ENCODE assay signal across 7 mouse cellular contexts in the genomic region with DNA sequence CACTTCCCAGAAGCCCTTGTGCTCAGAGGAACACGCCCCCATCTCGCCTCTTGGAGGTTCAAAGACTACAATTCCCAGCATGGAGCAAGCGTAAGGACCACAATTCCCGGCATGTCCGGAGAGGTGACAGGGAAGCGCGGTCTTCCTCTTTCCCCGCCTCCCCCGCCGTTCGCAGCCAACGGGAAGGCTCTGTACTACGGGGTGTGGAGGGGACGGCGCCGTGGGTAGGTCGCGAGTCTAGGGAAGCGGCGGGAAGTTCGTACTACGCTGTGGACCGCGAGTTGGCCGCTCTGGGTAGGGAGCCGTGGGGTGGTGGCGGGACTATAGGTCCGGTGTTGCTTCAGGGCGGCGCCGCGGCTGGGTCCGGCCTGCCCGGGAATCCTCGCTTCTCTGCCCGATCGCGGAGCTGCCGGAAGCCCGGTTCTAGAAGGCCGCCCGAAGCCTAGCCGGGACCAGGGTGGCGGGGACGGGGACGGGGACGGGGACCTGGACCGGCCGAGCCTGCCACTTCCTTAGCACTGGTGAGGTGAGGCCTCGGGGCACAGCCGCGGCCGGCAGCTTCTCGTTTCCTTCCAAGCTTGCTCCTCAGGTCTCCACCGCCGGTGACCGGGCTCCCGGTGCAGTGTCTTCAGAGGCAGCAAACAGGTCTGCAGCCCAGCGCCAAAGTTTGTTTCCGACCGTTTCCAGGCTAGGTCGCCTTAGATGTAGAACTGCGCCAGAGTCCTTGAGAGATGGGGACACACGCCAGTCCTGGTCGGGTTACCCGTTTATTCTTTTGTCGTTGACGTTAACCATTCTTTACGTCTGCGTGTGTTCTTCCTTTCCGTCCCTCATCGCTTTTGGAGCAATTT. TPM values are rescaled to one million over a fixed set of nuclear protein-coding genes. Genes with fewer than 3 reads are reported as not detected.
A peak's percentile ranks its signal among the peaks of the same experiment; 100 is the strongest.
DNase-seq lines count a peak whose midpoint lies in the region; ATAC-seq lines count a peak whose summit lies in the region.

A gene (plus strand): TSS at position 164 of the 851 bp plus-strand sequence.

- H3K27ac ChIP-seq in intestine, embryonic 15.5 days: peak within 1 kb of the TSS; percentile 70
- peak within 1 kb of the TSS; percentile 91 for H3K27ac ChIP-seq in midbrain, embryonic 10.5 days (replicated peaks)

- under 1% methylated on average over 72 of the region's 72 CpGs for WGBS in intestine, embryonic 15.5 days
- under 1% methylated on average over 72 of the region's 72 CpGs for WGBS in midbrain, embryonic 10.5 days

- peak within 1 kb of the TSS; percentile 89 for H3K4me3 ChIP-seq in intestine, embryonic 15.5 days (replicated peaks)
- peak within 1 kb of the TSS; percentile 83 for H3K4me3 ChIP-seq in midbrain, embryonic 10.5 days

- H3K4me1 ChIP-seq in intestine, embryonic 15.5 days (replicated peaks): 0 out of 2 replicates have a peak, but pooled peaks cover 2% of the 10 kb centered on the region
- H3K4me1 ChIP-seq in midbrain, embryonic 10.5 days: peaks cover 22% of the 10 kb centered on the region

- peak within 1 kb of the TSS; percentile 86 for H3K9ac ChIP-seq in intestine, embryonic 15.5 days

- peak; percentile 98 for DNase-seq in adrenal gland, adult 2 months
- DNase-seq in embryo, embryonic 11.5 days (ENCODE audit: low read depth, low spot score): peak; percentile 95
- DNase-seq in gastrocnemius, postnatal 36 days: peak; percentile 86 to 93
- DNase-seq in left cerebral cortex, postnatal 25 days (ENCODE audit: low spot score in 2 of 2): peak; percentile 95 to 100
- peak; percentile 95 for DNase-seq in midbrain, embryonic 10.5 days (ENCODE audit: low spot score)
- DNase-seq in right cerebral cortex, postnatal 4 days: peak; percentile 92

- no peaks in the 10 kb centered on the region for H3K9me3 ChIP-seq in intestine, embryonic 15.5 days
- no peaks in the 10 kb centered on the region for H3K9me3 ChIP-seq in midbrain, embryonic 10.5 days (replicated peaks)

- H3K27me3 ChIP-seq in intestine, embryonic 15.5 days (replicated peaks): no peaks in the 10 kb centered on the region
- no peaks in the 10 kb centered on the region for H3K27me3 ChIP-seq in midbrain, embryonic 10.5 days (ENCODE audit: low read depth, poor library complexity, severe bottlenecking)

- intact Hi-C loops in gastrocnemius, postnatal 36 days (cut with DNase I): no loop called here
- intact Hi-C loops in left cerebral cortex, postnatal 25 days (cut with DNase I): loop anchor here (5.0 kb wide), 1 partner anchor 47 kb away; no protein-coding TSS in a partner anchor

- ATAC-seq in intestine, embryonic 15.5 days: peak; percentile 100

- peak within 1 kb of the TSS; percentile 71 for H3K4me2 ChIP-seq in intestine, embryonic 15.5 days (replicated peaks)

- H3K36me3 ChIP-seq in intestine, embryonic 15.5 days: no peaks in the 10 kb centered on the region
- H3K36me3 ChIP-seq in midbrain, embryonic 10.5 days: peaks cover 9% of the 10 kb centered on the region; the same call in 1 of the 2 replicates

RNA-seq across cellular contexts. Expression of the gene that starts here (rescaled TPM):
- 10 to 100 TPM; 13.6 to 14.9 TPM for total RNA-seq in adrenal gland, adult 2 months (2021)
- 1.6 and 1.8 TPM in 2 replicates for polyA plus RNA-seq in adrenal gland, adult 2 months (2012; rRNA removed)
- total RNA-seq in gastrocnemius, postnatal 36 days (2021): 1 to 10 TPM; 3.2 to 4.0 TPM
- polyA plus RNA-seq in intestine, embryonic 15.5 days (2015; fragmentation: Nextera tagmentation; extraction: Ambion mirVana): 67.7 and 70.6 TPM in 2 replicates
- total RNA-seq in left cerebral cortex, postnatal 25 days (2021): 10 to 100 TPM; 12.6 to 17.7 TPM
- polyA plus RNA-seq in midbrain, embryonic 10.5 days (2016; fragmentation: Nextera tagmentation; extraction: Ambion mirVana): 109 and 110 TPM in 2 replicates

Comparison
In these comparisons a context has a peak if more than half of its experiments do, and no peak if none do; other contexts are left out.
1. Peak in every context shown above with its lines: DNase-seq, ATAC-seq, H3K4me3 ChIP-seq and H3K27ac ChIP-seq.
2. RNA of the gene that starts here (polyA plus RNA-seq): 109 to 110 TPM in midbrain, embryonic 10.5 days and 67.7 to 70.6 TPM in intestine, embryonic 15.5 days; 1.6 to 1.8 TPM in adrenal gland, adult 2 months; every median in the first group is over 10 times any median in the second.